Mouse (Mus musculus): Measurements from ENCODE around the gene Washc2. TPM values are rescaled to one million over a fixed set of nuclear protein-coding genes. Genes with fewer than 3 reads are reported as not detected.

Washc2 gene
- polyA plus RNA-seq, 2 experiments, result 8.6 to 15.4 TPM

DNA sequence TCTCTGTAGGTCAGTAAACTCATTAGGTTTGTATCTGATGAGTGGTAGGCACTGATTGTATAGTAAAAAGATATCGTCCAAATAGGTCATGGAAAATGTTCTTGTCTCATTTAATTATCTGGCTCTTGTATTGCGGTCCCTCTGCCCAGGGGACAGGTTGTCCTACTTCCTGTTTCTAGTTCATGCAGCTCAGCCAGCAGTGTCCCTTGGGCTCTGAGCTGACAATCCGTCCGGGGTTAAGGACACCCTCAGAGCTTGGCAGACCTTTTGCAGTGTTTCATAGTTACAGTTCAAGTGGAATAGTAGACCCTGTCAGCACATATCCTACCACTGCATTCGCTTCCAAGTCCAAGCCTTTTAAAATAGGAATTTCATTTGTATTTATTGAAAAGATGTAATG lies 27.5 kb downstream of the Washc2 start:
- no peaks in the 10 kb centered on the region for H3K4me1 ChIP-seq (replicated peaks; ENCODE audit: control insufficient read depth in 2 of 2, insufficient read depth in 2 of 2, low read length in 1 of 2)
- DNase-seq (ENCODE audit: low read depth in 3 of 3, low spot score in 3 of 3) (no peak), ATAC-seq (ENCODE audit: insufficient read depth) (no peak)
- H3K9me3 ChIP-seq (ENCODE audit: control insufficient read depth, low read length), result no peaks in the 10 kb centered on the region
- H3K9ac ChIP-seq (replicated peaks), result no peak overlapping the region
- no peak overlapping the region for H3K27ac ChIP-seq
- no peaks in the 10 kb centered on the region for H3K27me3 ChIP-seq (ENCODE audit: control insufficient read depth, insufficient read depth, low read length)
- TF ChIP-seq EP300 (IDR thresholded peaks at IDR 0.05; ENCODE audit: low read depth) (no peak), CTCF (IDR thresholded peaks at IDR 0.05; ENCODE audit: low read depth) (no peak)
- 73% methylated on average over 5 of the region's 5 CpGs for WGBS (ENCODE audit: insufficient replicate concordance)
- H3K4me2 ChIP-seq (ENCODE audit: low read depth), result no peak overlapping the region
- H3K36me3 ChIP-seq (replicated peaks; ENCODE audit: control insufficient read depth, insufficient read depth, low read depth), result no peaks in the 10 kb centered on the region; the same call in 1 of the 2 replicates
- H3K4me3 ChIP-seq (ENCODE audit: insufficient read depth in 1 of 2, low read depth in 2 of 2, low read length in 2 of 2), result no peak overlapping the region

DNA sequence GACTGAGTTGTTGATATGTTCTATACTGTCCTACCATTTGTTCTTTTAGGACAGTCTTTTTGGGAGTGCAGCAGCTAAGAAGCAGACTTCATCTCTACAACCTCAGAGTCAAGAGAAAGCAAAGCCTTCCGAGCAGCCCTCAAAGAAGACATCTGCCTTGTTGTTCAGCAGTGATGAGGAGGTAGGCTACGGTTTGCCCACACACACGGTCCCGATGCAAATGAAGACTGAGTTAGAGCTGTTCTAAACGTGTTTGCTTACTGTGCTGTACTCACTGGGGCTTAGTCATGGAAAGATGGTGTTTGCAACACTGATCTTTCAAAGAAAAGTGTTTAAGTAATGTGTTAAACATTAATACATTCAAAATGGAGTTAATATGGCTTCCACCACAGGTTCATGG lies 30.2 kb downstream of the Washc2 start:
- DNase-seq (ENCODE audit: low read depth in 3 of 3, low spot score in 3 of 3) (no peak), ATAC-seq (ENCODE audit: insufficient read depth) (no peak)
- Histone ChIP-seq H3K4me2 (ENCODE audit: low read depth) (no peak overlapping the region), H3K4me3 (ENCODE audit: insufficient read depth in 1 of 2, low read depth in 2 of 2, low read length in 2 of 2) (no peak overlapping the region), H3K9me3 (ENCODE audit: control insufficient read depth, low read length) (no peaks in the 10 kb centered on the region), H3K27ac (no peak overlapping the region), H3K36me3 (replicated peaks; ENCODE audit: control insufficient read depth, insufficient read depth, low read depth) (no peaks in the 10 kb centered on the region; the same call in none of the 2 replicates), H3K4me1 (replicated peaks; ENCODE audit: control insufficient read depth in 2 of 2, insufficient read depth in 2 of 2, low read length in 1 of 2) (no peaks in the 10 kb centered on the region), H3K9ac (replicated peaks) (no peak overlapping the region), H3K27me3 (ENCODE audit: control insufficient read depth, insufficient read depth, low read length) (no peaks in the 10 kb centered on the region)
- no peak for TF ChIP-seq CTCF (IDR thresholded peaks at IDR 0.05; ENCODE audit: low read depth)
- TF ChIP-seq EP300 (IDR thresholded peaks at IDR 0.05; ENCODE audit: low read depth), result no peak
- 71% methylated on average over 5 of the region's 5 CpGs for WGBS (ENCODE audit: insufficient replicate concordance)

DNA sequence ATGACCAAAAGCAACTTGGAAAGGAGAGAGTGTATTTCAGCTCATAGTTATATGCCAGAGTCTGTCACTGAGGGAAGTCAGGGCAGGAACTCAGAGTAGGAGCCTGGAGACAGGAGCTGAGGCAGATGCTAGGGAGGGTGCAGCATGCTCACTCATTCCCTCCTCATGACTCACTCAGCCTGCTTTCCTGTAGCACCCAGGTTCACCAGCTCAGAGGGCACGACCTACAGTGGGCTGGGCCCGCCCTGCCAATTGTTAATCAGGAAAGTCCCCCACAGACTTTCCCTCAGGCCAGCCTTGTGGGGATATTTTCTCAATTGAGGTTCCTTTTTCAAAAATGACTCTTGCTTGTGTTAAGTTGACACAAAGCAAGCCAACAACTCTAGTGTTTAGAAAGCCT lies 32.5 kb downstream of the Washc2 start:
- no peak overlapping the region for H3K4me3 ChIP-seq (ENCODE audit: insufficient read depth in 1 of 2, low read depth in 2 of 2, low read length in 2 of 2)
- no peak overlapping the region for H3K9ac ChIP-seq (replicated peaks)
- no peaks in the 10 kb centered on the region; the same call in none of the 2 replicates for H3K36me3 ChIP-seq (replicated peaks; ENCODE audit: control insufficient read depth, insufficient read depth, low read depth)
- no peaks in the 10 kb centered on the region for H3K27me3 ChIP-seq (ENCODE audit: control insufficient read depth, insufficient read depth, low read length)
- DNase-seq (ENCODE audit: low read depth in 3 of 3, low spot score in 3 of 3) (no peak), ATAC-seq (ENCODE audit: insufficient read depth) (no peak)
- 58% methylated on average over 2 of the region's 2 CpGs for WGBS (ENCODE audit: insufficient replicate concordance)
- no peaks in the 10 kb centered on the region for H3K4me1 ChIP-seq (replicated peaks; ENCODE audit: control insufficient read depth in 2 of 2, insufficient read depth in 2 of 2, low read length in 1 of 2)
- TF ChIP-seq CTCF (IDR thresholded peaks at IDR 0.05; ENCODE audit: low read depth) (no peak), EP300 (IDR thresholded peaks at IDR 0.05; ENCODE audit: low read depth) (no peak)
- H3K9me3 ChIP-seq (ENCODE audit: control insufficient read depth, low read length), result no peaks in the 10 kb centered on the region
- no peak overlapping the region for H3K4me2 ChIP-seq (ENCODE audit: low read depth)
- H3K27ac ChIP-seq, result no peak overlapping the region

DNA sequence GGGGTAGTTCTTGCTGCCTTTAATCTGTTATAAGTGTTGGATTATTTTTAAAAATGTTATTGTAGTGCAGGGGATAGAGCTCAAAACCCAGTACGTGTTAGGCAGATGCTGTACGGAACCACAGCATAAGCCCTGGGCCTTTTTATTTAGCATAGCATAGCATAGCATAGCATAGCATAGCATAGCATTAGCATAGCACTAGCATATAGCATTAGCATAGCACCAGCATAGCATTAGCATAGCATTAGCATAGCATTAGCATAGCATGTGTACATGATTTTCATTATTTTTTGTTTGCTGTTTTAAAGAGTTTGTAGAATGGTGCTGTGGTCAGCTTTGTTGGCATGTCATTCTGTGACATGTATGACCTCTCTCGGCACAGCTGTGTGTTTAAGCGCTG lies 51.8 kb downstream of the Washc2 start:
- Histone ChIP-seq H3K4me2 (ENCODE audit: low read depth) (no peak overlapping the region), H3K27me3 (ENCODE audit: control insufficient read depth, insufficient read depth, low read length) (no peaks in the 10 kb centered on the region), H3K27ac (no peak overlapping the region), H3K4me3 (ENCODE audit: insufficient read depth in 1 of 2, low read depth in 2 of 2, low read length in 2 of 2) (no peak overlapping the region), H3K9me3 (ENCODE audit: control insufficient read depth, low read length) (no peaks in the 10 kb centered on the region), H3K4me1 (replicated peaks; ENCODE audit: control insufficient read depth in 2 of 2, insufficient read depth in 2 of 2, low read length in 1 of 2) (peaks cover 4 to 6% of the 10 kb centered on the region in 2 experiments; a peak in 1 of 4 replicates), H3K9ac (replicated peaks) (no peak overlapping the region), H3K36me3 (replicated peaks; ENCODE audit: control insufficient read depth, insufficient read depth, low read depth) (no peaks in the 10 kb centered on the region; the same call in none of the 2 replicates)
- no peak for ATAC-seq (ENCODE audit: insufficient read depth)
- TF ChIP-seq EP300 (IDR thresholded peaks at IDR 0.05; ENCODE audit: low read depth) (no peak), CTCF (IDR thresholded peaks at IDR 0.05; ENCODE audit: low read depth) (no peak)
- no peak for DNase-seq (ENCODE audit: low read depth in 3 of 3, low spot score in 3 of 3)
- WGBS (ENCODE audit: insufficient replicate concordance), result 87% methylated on average over 4 of the region's 4 CpGs

DNA sequence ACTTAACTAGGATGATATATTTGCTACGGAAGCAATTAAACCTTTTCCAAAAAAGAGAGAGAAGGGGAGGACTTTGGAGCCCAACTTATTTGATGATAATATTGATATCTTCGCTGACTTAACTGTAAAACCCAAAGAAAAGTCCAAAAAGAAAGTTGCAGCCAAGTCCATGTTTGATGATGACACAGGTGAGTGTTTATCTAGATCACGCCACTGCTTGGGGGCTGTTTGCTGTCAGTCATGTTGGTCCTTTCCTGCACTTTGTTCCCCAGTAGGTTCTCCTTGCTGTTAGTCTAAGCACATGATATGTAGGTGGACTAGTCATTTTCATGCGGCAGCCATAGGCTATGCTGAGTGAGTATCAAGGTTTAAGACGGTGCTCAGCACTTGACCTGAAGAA lies 52.6 kb downstream of the Washc2 start:
- no peak for ATAC-seq (ENCODE audit: insufficient read depth)
- WGBS (ENCODE audit: insufficient replicate concordance), result 74% methylated on average over 5 of the region's 5 CpGs
- no peaks in the 10 kb centered on the region; the same call in none of the 2 replicates for H3K36me3 ChIP-seq (replicated peaks; ENCODE audit: control insufficient read depth, insufficient read depth, low read depth)

More for the DNA sequence above, 52.6 kb downstream of the Washc2 start:
- Histone ChIP-seq H3K27me3 (ENCODE audit: control insufficient read depth, insufficient read depth, low read length) (no peaks in the 10 kb centered on the region), H3K4me3 (ENCODE audit: insufficient read depth in 1 of 2, low read depth in 2 of 2, low read length in 2 of 2) (no peak overlapping the region), H3K9ac (replicated peaks) (no peak overlapping the region), H3K27ac (no peak overlapping the region), H3K9me3 (ENCODE audit: control insufficient read depth, low read length) (no peaks in the 10 kb centered on the region), H3K4me2 (ENCODE audit: low read depth) (no peak overlapping the region), H3K4me1 (replicated peaks; ENCODE audit: control insufficient read depth in 2 of 2, insufficient read depth in 2 of 2, low read length in 1 of 2) (peaks cover 7 to 8% of the 10 kb centered on the region in 2 experiments; a peak in 3 of 4 replicates)
- TF ChIP-seq EP300 (IDR thresholded peaks at IDR 0.05; ENCODE audit: low read depth) (no peak), CTCF (IDR thresholded peaks at IDR 0.05; ENCODE audit: low read depth) (no peak)
- DNase-seq (ENCODE audit: low read depth in 3 of 3, low spot score in 3 of 3), result no peak

Data from liver, embryonic 14.5 days (tissue).